Mouse (Mus musculus): ENCODE measurements around the gene AI661453.
A peak's percentile ranks its signal among the peaks of the same experiment; 100 is the strongest.
"Not testable (repeated sequence)": the region's sequence is repeated elsewhere in the genome, so short reads cannot be mapped to it uniquely, and the experiment has no call there.

The AI661453 gene

GRCm38 (mm10) chr17:47502707-47503045, 66.3 kb downstream of the AI661453 start:
- DNase-seq (ENCODE audit: low spot score in 2 of 2), result not testable (repeated sequence)

- DNase-seq (ENCODE audit: low spot score in 2 of 2), result no peak
These were observed 67.3 kb downstream of the AI661453 start for GRCm38 (mm10) chr17:47503689-47504088.

GRCm38 (mm10) chr17:47504228-47504627, 67.8 kb downstream of the AI661453 start:
- no peak for DNase-seq (ENCODE audit: low spot score in 2 of 2)

GRCm38 (mm10) chr17:47504941-47505346, 68.5 kb downstream of the AI661453 start, which contains the start of gene Ccnd3:
Gene Ccnd3, plus strand, starts transcription at chr17:47505051.
- peak; percentile 63 to 74 for DNase-seq (ENCODE audit: low spot score in 2 of 2)

- no peak for DNase-seq (ENCODE audit: low spot score in 2 of 2)
These were observed 69.2 kb downstream of the AI661453 start for GRCm38 (mm10) chr17:47505566-47505965.

GRCm38 (mm10) chr17:47506042-47506441, 69.6 kb downstream of the AI661453 start:
- DNase-seq (ENCODE audit: low spot score in 2 of 2), result no peak

- DNase-seq (ENCODE audit: low spot score in 2 of 2), result no peak
These were observed 70.3 kb downstream of the AI661453 start for GRCm38 (mm10) chr17:47506697-47507096.

- DNase-seq (ENCODE audit: low spot score in 2 of 2), result no peak
These were observed 71.1 kb downstream of the AI661453 start for GRCm38 (mm10) chr17:47507523-47507922.

GRCm38 (mm10) chr17:47508012-47508608, 71.7 kb downstream of the AI661453 start:
- DNase-seq (ENCODE audit: low spot score in 2 of 2), result peak; percentile 88 to 90

GRCm38 (mm10) chr17:47509031-47509705, 72.8 kb downstream of the AI661453 start:
- no peak for DNase-seq (ENCODE audit: low spot score in 2 of 2)

GRCm38 (mm10) chr17:47511111-47512020, 75.0 kb downstream of the AI661453 start:
- DNase-seq (ENCODE audit: low spot score in 2 of 2), result peak; percentile 94

GRCm38 (mm10) chr17:47512956-47513775, 76.8 kb downstream of the AI661453 start:
- no peak for DNase-seq (ENCODE audit: low spot score in 2 of 2)

GRCm38 (mm10) chr17:47515180-47515844, 78.9 kb downstream of the AI661453 start:
- DNase-seq (ENCODE audit: low spot score in 2 of 2), result no peak

- no peak for DNase-seq (ENCODE audit: low spot score in 2 of 2)
These were observed 79.8 kb downstream of the AI661453 start for GRCm38 (mm10) chr17:47516232-47516631.

GRCm38 (mm10) chr17:47518205-47518604, 81.8 kb downstream of the AI661453 start:
- no peak for DNase-seq (ENCODE audit: low spot score in 2 of 2)

Data from right cerebral cortex, postnatal 10 days (tissue).